Mouse (Mus musculus): ENCODE data around the gene Ethe1. TPM values are rescaled to one million over a fixed set of nuclear protein-coding genes. Genes with fewer than 3 reads are reported as not detected.

Ethe1 gene
- total and polyA plus RNA-seq, 2 experiments from 2014 or later, result 31.3 to 32.2 TPM

DNA sequence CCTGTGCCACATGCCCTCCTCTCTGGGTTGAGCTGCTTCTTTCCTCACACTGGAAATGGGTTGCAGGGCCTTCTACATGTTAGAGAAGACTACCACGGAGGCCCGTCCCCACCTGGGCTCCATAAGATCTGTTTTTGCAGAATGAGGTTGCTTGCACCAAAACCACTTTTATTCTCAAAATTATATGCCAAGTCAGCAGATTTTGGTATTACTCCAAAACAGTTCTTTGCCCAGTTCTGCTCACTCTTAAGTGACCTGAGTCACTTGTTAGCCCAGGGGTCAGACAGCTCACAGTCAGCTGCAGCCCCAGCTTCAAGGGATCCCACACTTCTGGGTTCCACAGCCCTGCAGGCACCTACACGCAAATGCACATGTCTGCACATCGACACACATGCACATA lies 25.9 kb upstream of the Ethe1 start:
- H3K9me3 ChIP-seq (ENCODE audit: low read length), result no peaks in the 10 kb centered on the region
- ATAC-seq (ENCODE audit: low FRiP score) (no peak), DNase-seq (ENCODE audit: low spot score) (no peak)
- peaks cover 22% of the 10 kb centered on the region for H3K36me3 ChIP-seq (ENCODE audit: insufficient read depth, low read length)
- WGBS, result 90% methylated on average over 4 of the region's 4 CpGs
- no peak overlapping the region for H3K27ac ChIP-seq (ENCODE audit: low read depth, low read length)
- no peak overlapping the region for H3K4me3 ChIP-seq (ENCODE audit: low read depth, low read length)
- no peak overlapping the region for H3K4me2 ChIP-seq (ENCODE audit: low read depth, low read length, poor library complexity, severe bottlenecking)
- H3K27me3 ChIP-seq (ENCODE audit: insufficient read depth, low read length), result no peaks in the 10 kb centered on the region
- no peak overlapping the region for H3K9ac ChIP-seq (replicated peaks; ENCODE audit: low read length, poor library complexity, severe bottlenecking)
- no peaks in the 10 kb centered on the region for H3K4me1 ChIP-seq (ENCODE audit: insufficient read depth, low read length)
- TF ChIP-seq CTCF (IDR thresholded peaks at IDR 0.05), result no peak

DNA sequence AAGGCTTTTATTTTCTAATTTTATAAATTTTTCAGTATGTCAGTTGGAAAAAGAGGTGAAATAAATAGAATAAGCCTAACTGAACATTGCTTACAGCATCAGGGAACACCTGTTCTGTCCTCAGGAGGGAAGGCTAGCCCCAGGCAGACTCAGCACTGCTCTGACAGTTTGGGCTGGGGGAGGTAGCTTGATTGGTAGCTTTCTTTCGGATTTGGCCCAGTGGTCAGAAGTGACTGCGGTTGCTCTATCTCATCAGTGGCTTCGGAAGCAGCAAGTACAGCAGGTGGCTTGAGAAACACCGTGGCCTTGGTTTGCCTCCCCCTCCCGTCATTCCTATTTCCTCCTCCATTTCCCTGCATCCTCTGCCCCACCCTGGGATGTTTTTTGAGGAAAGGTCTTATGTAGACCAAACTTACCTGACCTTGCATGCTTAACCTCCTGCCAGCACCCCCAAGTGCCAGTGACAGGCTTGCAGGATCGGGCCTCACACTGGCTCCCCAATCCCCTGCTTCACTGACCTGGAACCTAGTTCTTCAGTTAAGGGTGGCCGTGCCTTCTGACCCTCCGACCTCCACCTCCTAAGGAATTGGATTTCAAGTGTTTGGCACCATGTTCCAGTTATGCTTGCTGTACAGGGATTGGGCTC lies 24.0 kb upstream of the Ethe1 start:
- Histone ChIP-seq H3K27me3 (ENCODE audit: insufficient read depth, low read length) (no peaks in the 10 kb centered on the region), H3K36me3 (ENCODE audit: insufficient read depth, low read length) (peaks cover 41% of the 10 kb centered on the region), H3K9ac (replicated peaks; ENCODE audit: low read length, poor library complexity, severe bottlenecking) (no peak overlapping the region), H3K9me3 (ENCODE audit: low read length) (no peaks in the 10 kb centered on the region), H3K4me1 (ENCODE audit: insufficient read depth, low read length) (no peaks in the 10 kb centered on the region), H3K4me2 (ENCODE audit: low read depth, low read length, poor library complexity, severe bottlenecking) (no peak overlapping the region), H3K4me3 (ENCODE audit: low read depth, low read length) (no peak overlapping the region), H3K27ac (ENCODE audit: low read depth, low read length) (no peak overlapping the region)
- ATAC-seq (ENCODE audit: low FRiP score), result no peak
- WGBS, result 92% methylated on average over 8 of the region's 8 CpGs
- no peak for DNase-seq (ENCODE audit: low spot score)
- no peak for TF ChIP-seq CTCF (IDR thresholded peaks at IDR 0.05)

DNA sequence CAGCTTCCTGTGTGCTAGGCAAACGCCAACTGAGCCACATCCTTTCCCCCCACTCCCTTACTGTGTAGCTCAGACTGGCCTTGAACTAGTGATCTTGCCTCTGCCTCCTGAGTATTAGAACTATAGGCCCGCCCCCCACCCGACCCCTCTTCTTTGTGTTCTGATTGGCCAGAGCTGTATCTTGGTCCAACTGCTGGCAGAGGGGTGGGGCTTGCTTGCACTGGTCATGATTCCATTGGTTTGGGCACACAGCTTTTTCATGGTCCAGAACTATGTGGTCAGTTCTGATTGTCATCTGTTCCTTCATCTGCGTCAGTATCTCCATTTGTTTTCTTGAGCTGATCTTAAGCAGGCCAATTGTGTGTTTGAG lies 23.5 kb upstream of the Ethe1 start:
- Histone ChIP-seq H3K4me1 (ENCODE audit: insufficient read depth, low read length) (no peaks in the 10 kb centered on the region), H3K9ac (replicated peaks; ENCODE audit: low read length, poor library complexity, severe bottlenecking) (no peak overlapping the region), H3K4me2 (ENCODE audit: low read depth, low read length, poor library complexity, severe bottlenecking) (no peak overlapping the region), H3K36me3 (ENCODE audit: insufficient read depth, low read length) (peaks cover 45% of the 10 kb centered on the region), H3K27ac (ENCODE audit: low read depth, low read length) (no peak overlapping the region), H3K9me3 (ENCODE audit: low read length) (no peaks in the 10 kb centered on the region), H3K27me3 (ENCODE audit: insufficient read depth, low read length) (no peaks in the 10 kb centered on the region), H3K4me3 (ENCODE audit: low read depth, low read length) (no peak overlapping the region)
- WGBS, result 89% methylated on average over 4 of the region's 4 CpGs
- no peak for ATAC-seq (ENCODE audit: low FRiP score)
- no peak for DNase-seq (ENCODE audit: low spot score)
- no peak for TF ChIP-seq CTCF (IDR thresholded peaks at IDR 0.05)

DNA sequence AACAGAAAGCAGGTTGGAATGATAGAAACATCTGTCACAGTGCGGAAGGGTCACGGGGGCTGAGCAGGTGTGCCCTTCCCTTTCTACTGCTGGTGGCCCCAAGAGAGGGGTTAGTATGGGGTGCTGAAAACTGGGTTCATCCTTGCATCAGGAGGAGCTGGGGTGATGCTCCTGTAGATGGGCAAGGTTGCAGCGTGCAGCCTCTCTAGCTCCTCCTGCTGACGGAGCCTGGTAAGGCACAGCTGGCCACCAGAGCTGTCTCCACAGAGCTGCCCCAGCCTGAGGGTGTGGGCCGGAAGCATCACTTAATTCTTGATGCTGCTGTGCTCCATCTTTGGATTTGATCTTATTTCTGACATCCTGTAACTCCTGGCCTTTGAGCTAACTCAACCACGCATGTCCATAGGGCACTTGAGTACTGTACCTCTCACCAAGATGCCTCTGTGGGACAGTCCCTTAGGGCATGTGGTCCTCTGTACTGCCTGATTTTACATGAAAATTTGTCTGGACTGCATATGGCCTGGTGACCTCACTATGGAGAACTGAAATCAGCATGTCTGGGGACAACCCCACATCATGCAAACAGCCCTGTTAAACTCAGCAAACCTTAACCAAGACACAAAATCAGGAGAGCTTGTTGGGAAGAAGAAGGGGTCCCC lies 22.6 kb upstream of the Ethe1 start:
- Histone ChIP-seq H3K4me1 (ENCODE audit: insufficient read depth, low read length) (no peaks in the 10 kb centered on the region), H3K36me3 (ENCODE audit: insufficient read depth, low read length) (peaks cover 45% of the 10 kb centered on the region), H3K4me3 (ENCODE audit: low read depth, low read length) (no peak overlapping the region), H3K27me3 (ENCODE audit: insufficient read depth, low read length) (no peaks in the 10 kb centered on the region), H3K9me3 (ENCODE audit: low read length) (no peaks in the 10 kb centered on the region), H3K9ac (replicated peaks; ENCODE audit: low read length, poor library complexity, severe bottlenecking) (no peak overlapping the region), H3K4me2 (ENCODE audit: low read depth, low read length, poor library complexity, severe bottlenecking) (no peak overlapping the region), H3K27ac (ENCODE audit: low read depth, low read length) (no peak overlapping the region)
- peak; percentile 38 for DNase-seq (ENCODE audit: low spot score)
- ATAC-seq (ENCODE audit: low FRiP score), result no peak
- WGBS, result 61% methylated on average over 6 of the region's 6 CpGs
- peak; percentile 72 for TF ChIP-seq CTCF (IDR thresholded peaks at IDR 0.05)

DNA sequence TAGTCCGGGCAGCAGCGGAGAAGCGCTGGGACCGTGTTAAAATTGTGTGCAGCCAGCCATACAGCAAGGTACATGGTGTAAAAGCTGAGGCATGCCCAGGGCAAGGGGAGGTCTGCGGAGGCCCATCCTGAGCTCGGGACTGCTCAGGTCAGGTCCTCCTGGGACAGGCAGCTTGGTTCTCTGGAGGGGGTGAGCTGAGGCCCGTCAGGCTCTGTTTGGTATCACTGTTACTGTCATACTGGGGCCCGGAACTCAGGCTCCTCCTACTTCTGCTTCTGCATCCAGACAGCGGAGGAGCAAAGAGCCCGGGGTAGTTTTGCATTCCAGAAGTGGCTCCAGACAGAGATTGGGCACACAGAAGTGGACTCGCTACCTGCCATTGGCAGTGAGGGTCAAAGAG lies 21.7 kb upstream of the Ethe1 start:
- Histone ChIP-seq H3K9ac (replicated peaks; ENCODE audit: low read length, poor library complexity, severe bottlenecking) (no peak overlapping the region), H3K36me3 (ENCODE audit: insufficient read depth, low read length) (peaks cover 53% of the 10 kb centered on the region), H3K4me1 (ENCODE audit: insufficient read depth, low read length) (no peaks in the 10 kb centered on the region), H3K9me3 (ENCODE audit: low read length) (no peaks in the 10 kb centered on the region), H3K27me3 (ENCODE audit: insufficient read depth, low read length) (no peaks in the 10 kb centered on the region), H3K4me2 (ENCODE audit: low read depth, low read length, poor library complexity, severe bottlenecking) (no peak overlapping the region), H3K4me3 (ENCODE audit: low read depth, low read length) (no peak overlapping the region), H3K27ac (ENCODE audit: low read depth, low read length) (no peak overlapping the region)
- no peak for ATAC-seq (ENCODE audit: low FRiP score)
- 96% methylated on average over 11 of the region's 11 CpGs for WGBS
- no peak for DNase-seq (ENCODE audit: low spot score)
- TF ChIP-seq CTCF (IDR thresholded peaks at IDR 0.05), result no peak

DNA sequence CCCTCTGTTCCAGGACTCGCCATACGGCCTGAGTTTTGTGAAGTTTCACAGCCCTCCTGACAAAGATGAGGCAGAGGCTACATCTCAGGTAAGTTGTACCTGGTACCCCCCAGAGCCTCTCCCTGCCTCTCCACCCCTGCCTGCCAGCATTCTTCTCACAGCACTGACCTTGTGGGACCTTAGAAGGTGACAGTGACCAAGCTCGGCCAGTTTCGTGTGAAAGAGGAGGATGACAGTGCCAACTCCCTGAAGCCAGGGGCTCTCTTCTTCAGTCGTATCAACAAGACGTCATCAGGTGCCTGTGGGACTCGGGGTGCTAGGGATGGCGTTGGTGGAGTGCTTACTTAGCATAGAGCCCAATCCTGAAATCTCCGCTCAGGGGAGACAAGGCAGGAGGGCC lies 21.1 kb upstream of the Ethe1 start:
- no peak overlapping the region for H3K4me3 ChIP-seq (ENCODE audit: low read depth, low read length)
- H3K27ac ChIP-seq (ENCODE audit: low read depth, low read length), result no peak overlapping the region
- peaks cover 53% of the 10 kb centered on the region for H3K36me3 ChIP-seq (ENCODE audit: insufficient read depth, low read length)
- no peak for ATAC-seq (ENCODE audit: low FRiP score)
- H3K4me2 ChIP-seq (ENCODE audit: low read depth, low read length, poor library complexity, severe bottlenecking), result no peak overlapping the region
- no peak overlapping the region for H3K9ac ChIP-seq (replicated peaks; ENCODE audit: low read length, poor library complexity, severe bottlenecking)
- H3K27me3 ChIP-seq (ENCODE audit: insufficient read depth, low read length), result no peaks in the 10 kb centered on the region
- H3K9me3 ChIP-seq (ENCODE audit: low read length), result no peaks in the 10 kb centered on the region
- TF ChIP-seq CTCF (IDR thresholded peaks at IDR 0.05), result no peak
- DNase-seq (ENCODE audit: low spot score), result no peak
- WGBS, result 96% methylated on average over 9 of the region's 9 CpGs
- H3K4me1 ChIP-seq (ENCODE audit: insufficient read depth, low read length), result no peaks in the 10 kb centered on the region

All from midbrain, postnatal 0 days (tissue).